Mouse (Mus musculus) forebrain, embryonic 15.5 days (tissue): ENCODE measurements at regions not wholly inside any gene's neighbourhood (a gene's known extent, or its start where the extent isn't known, plus 50 kb on each side); places are given as distances from the start of the nearest gene placed in this dataset.

ENCODE experiments used
- ATAC-seq: fragments of 200-750 bp; cut with Nextera tagmentation; replicated peaks from 2 replicates; pipeline ENCODE4 v1.8.0; 2017; ENCODE audit warnings: mild to moderate bottlenecking, moderate TSS enrichment, moderate library complexity
- H3K27ac ChIP-seq: fragments of 300-500 bp; sonication (generic); replicated peaks from 2 replicates; pipeline ENCODE4 v1.5.1; 2015; ENCODE audit warnings: mild to moderate bottlenecking, inconsistent platforms
- H3K27me3 ChIP-seq: fragments of 300-500 bp; sonication (generic); 2 replicates; pipeline ENCODE4 v1.6.1; 2015; ENCODE audit warnings: inconsistent platforms
- H3K36me3 ChIP-seq: fragments of 300-500 bp; sonication (generic); 2 replicates; pipeline ENCODE4 v1.6.1; 2015; ENCODE audit warnings: mild to moderate bottlenecking, inconsistent platforms
- H3K4me1 ChIP-seq: fragments of 300-500 bp; sonication (generic); 2 replicates; pipeline ENCODE4 v1.6.1; 2015; ENCODE audit warnings: inconsistent platforms
- H3K4me2 ChIP-seq: fragments of 300-500 bp; sonication (generic); replicated peaks from 2 replicates; pipeline ENCODE4 v1.6.1; 2015; ENCODE audit warnings: mild to moderate bottlenecking, inconsistent platforms
- H3K4me3 ChIP-seq: fragments of 300-500 bp; sonication (generic); 2 replicates; pipeline ENCODE4 v1.5.1; 2015; ENCODE audit warnings: mild to moderate bottlenecking, inconsistent platforms
- H3K9ac ChIP-seq: fragments of 300-500 bp; sonication (generic); replicated peaks from 2 replicates; pipeline ENCODE4 v1.6.1; 2015; ENCODE audit warnings: mild to moderate bottlenecking, inconsistent platforms
- H3K9me3 ChIP-seq: fragments of 300-500 bp; sonication (generic); 2 replicates; pipeline ENCODE4 v1.6.1; 2016; ENCODE audit warnings: inconsistent platforms
- WGBS: fragments of 180-500 bp; shearing (Covaris S2); methylation state at CpG from one replicate; pipeline ENCODE4 v1.1.7; 2015; ENCODE audit warnings: mixed read lengths; 5-methylcytosine and 5-hydroxymethylcytosine counted together

DNA sequence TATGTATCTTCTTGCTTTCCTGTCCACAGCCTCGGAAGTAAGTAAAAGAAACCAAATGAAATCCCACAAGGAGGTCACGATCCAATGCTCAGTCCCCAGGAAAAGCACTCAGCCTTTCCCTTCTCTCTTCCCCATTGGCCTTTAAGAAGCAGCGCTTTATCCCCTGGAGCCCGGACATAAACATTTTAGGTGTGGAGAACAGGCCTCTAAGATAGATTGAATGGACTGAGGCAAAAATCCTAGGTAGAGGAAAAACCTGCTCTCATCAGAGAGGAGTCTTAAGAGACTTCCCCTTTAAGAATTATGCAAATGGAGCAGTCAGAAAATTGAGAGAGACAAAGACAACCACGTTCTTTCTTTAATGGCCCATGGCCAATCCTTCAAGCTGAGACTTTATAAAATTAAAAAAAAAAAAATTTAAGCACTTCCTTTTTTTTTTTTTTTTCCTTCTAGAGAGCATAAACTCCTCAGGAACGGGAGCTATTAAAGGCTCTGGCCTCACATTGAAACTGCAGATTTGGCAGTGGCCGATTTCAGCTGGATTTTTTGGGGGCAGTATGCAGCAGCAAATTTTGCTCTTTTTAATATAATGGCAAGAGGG is 1020.5 kb downstream of the 9330182O14Rik start:
- WGBS = 16% methylated on average over 7 of the region's 7 CpGs
- peak overlapping the region; percentile 11; the same call in 1 of the 2 replicates for H3K27ac ChIP-seq
- peak overlapping the region; percentile 57 for H3K4me2 ChIP-seq
- ATAC-seq = peak; percentile 39
- no peaks in the 10 kb centered on the region for H3K27me3 ChIP-seq
- H3K4me1 ChIP-seq = peaks cover 14% of the 10 kb centered on the region
- no peaks in the 10 kb centered on the region for H3K36me3 ChIP-seq
- peak overlapping the region; percentile 33 for H3K4me3 ChIP-seq
- peak overlapping the region; percentile 43 for H3K9ac ChIP-seq
- no peaks in the 10 kb centered on the region for H3K9me3 ChIP-seq

- H3K36me3 ChIP-seq = no peaks in the 10 kb centered on the region
- H3K4me3 ChIP-seq = peak overlapping the region; percentile 33
- H3K4me1 ChIP-seq = peaks cover 14% of the 10 kb centered on the region
- H3K4me2 ChIP-seq = peak overlapping the region; percentile 57
- H3K9ac ChIP-seq = peak overlapping the region; percentile 43
- no peaks in the 10 kb centered on the region for H3K9me3 ChIP-seq
- peak; percentile 77 for ATAC-seq
- peak overlapping the region; percentile 11; the same call in 1 of the 2 replicates for H3K27ac ChIP-seq
- WGBS = 3% methylated on average over 16 of the region's 16 CpGs
- no peaks in the 10 kb centered on the region for H3K27me3 ChIP-seq
Measured at GRCm38 (mm10) chr15:41155169-41155638, 1021.0 kb downstream of the 9330182O14Rik start.

GRCm38 (mm10) chr15:41157802-41158201 is 1023.6 kb downstream of the 9330182O14Rik start:
- no peaks in the 10 kb centered on the region for H3K36me3 ChIP-seq
- H3K27me3 ChIP-seq = no peaks in the 10 kb centered on the region
- H3K4me3 ChIP-seq = no peak overlapping the region
- H3K4me2 ChIP-seq = no peak overlapping the region
- H3K9ac ChIP-seq = no peak overlapping the region
- no peak for ATAC-seq
- H3K4me1 ChIP-seq = peaks cover 14% of the 10 kb centered on the region
- no peak overlapping the region for H3K27ac ChIP-seq
- H3K9me3 ChIP-seq = no peaks in the 10 kb centered on the region

DNA sequence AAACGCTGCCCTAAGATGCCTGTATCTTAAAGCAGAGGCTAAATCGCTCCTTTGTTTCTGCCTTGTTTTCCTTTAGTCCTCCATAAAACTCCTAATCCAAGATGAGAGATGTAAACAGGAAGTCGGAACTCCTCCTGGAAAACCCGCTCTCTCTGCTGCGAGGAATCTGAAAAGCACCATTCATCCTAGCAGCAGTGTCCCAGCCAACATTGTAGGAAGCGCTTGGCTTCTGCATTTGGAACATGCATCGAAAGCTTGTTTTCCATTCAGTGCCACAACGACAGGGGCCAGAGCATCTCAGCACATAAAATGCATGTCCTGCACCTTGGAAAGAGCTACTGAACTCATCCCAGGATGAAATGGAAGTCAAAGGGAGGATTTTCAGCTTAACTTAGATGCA is 1028.1 kb downstream of the 9330182O14Rik start:
- WGBS = 26% methylated on average over 8 of the region's 8 CpGs
- H3K4me2 ChIP-seq = no peak overlapping the region
- no peaks in the 10 kb centered on the region for H3K9me3 ChIP-seq
- no peak overlapping the region for H3K9ac ChIP-seq
- no peak overlapping the region for H3K27ac ChIP-seq
- no peaks in the 10 kb centered on the region for H3K36me3 ChIP-seq
- H3K27me3 ChIP-seq = no peaks in the 10 kb centered on the region
- H3K4me3 ChIP-seq = no peak overlapping the region
- ATAC-seq = no peak
- peaks cover 6% of the 10 kb centered on the region; the same call in 1 of the 2 replicates for H3K4me1 ChIP-seq

DNA sequence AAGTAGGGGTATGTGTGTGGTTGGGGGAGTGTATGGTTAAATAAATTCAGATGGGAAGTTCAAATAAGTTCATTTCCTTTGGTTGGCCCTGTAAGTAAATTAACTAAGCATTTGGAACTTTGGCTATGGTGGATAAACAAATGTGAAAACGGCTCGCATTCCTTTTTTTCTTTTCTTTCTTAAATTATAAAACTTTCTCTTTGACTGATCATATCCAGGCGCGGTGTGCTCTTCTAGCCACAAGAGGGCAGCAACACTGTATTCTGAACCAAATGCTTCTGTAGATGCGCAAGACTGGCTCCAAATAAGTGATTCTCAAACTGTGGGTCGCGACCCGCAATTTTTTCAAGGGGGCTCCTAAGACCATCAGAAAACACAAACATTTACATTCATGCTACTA is 1028.6 kb downstream of the 9330182O14Rik start:
- no peaks in the 10 kb centered on the region for H3K9me3 ChIP-seq
- ATAC-seq = peak; percentile 63; the same call in 1 of the 2 replicates
- peaks cover 6% of the 10 kb centered on the region; the same call in 1 of the 2 replicates for H3K4me1 ChIP-seq
- no peaks in the 10 kb centered on the region for H3K36me3 ChIP-seq
- H3K27ac ChIP-seq = no peak overlapping the region
- 4% methylated on average over 8 of the region's 8 CpGs for WGBS
- no peak overlapping the region for H3K4me3 ChIP-seq
- no peak overlapping the region for H3K4me2 ChIP-seq
- H3K27me3 ChIP-seq = no peaks in the 10 kb centered on the region
- no peak overlapping the region for H3K9ac ChIP-seq

GRCm38 (mm10) chr15:41163643-41164358 is 1029.6 kb downstream of the 9330182O14Rik start:
- Histone ChIP-seq H3K9ac (no peak overlapping the region), H3K4me1 (peaks cover 6% of the 10 kb centered on the region; the same call in 1 of the 2 replicates), H3K4me2 (peak overlapping the region; percentile 39), H3K4me3 (peak overlapping the region; percentile 27), H3K9me3 (no peaks in the 10 kb centered on the region), H3K27ac (no peak overlapping the region), H3K27me3 (no peaks in the 10 kb centered on the region), H3K36me3 (no peaks in the 10 kb centered on the region)
- peak; percentile 79 for ATAC-seq
- 15% methylated on average over 8 of the region's 8 CpGs for WGBS

DNA sequence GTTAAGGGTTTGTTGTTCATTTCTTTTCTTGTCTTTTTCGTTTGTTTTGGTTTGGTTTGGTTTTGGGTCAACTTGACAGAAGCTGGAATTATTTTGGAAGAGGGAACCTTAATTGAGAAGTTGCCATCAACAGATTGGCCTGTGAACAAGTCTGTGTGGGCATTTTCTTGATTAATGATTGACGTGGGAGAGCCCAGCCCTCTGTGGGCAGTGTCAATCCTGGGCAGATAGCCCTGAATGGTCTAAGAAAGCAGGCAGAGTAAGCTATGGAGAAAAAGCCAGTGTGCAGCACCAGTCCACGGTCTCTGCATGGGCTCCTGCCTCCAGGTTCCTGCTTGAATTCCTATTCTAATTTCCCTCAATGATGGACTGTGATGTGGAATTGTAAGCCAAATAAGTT is 1031.4 kb downstream of the 9330182O14Rik start:
- Histone ChIP-seq H3K9ac (no peak overlapping the region), H3K4me2 (no peak overlapping the region), H3K4me3 (no peak overlapping the region), H3K36me3 (no peaks in the 10 kb centered on the region), H3K4me1 (peaks cover 6% of the 10 kb centered on the region; the same call in 1 of the 2 replicates), H3K27me3 (no peaks in the 10 kb centered on the region), H3K27ac (no peak overlapping the region), H3K9me3 (no peaks in the 10 kb centered on the region)
- no peak for ATAC-seq
- WGBS = 72% methylated on average over 3 of the region's 3 CpGs

GRCm38 (mm10) chr15:41190792-41191191 is 1056.6 kb downstream of the 9330182O14Rik start:
- ATAC-seq = no peak
- H3K9ac ChIP-seq = no peak overlapping the region
- no peaks in the 10 kb centered on the region for H3K36me3 ChIP-seq
- no peaks in the 10 kb centered on the region for H3K9me3 ChIP-seq
- WGBS = 86% methylated on average over 5 of the region's 5 CpGs
- H3K4me2 ChIP-seq = no peak overlapping the region
- H3K4me3 ChIP-seq = no peak overlapping the region
- H3K27ac ChIP-seq = no peak overlapping the region
- H3K27me3 ChIP-seq = no peaks in the 10 kb centered on the region
- no peaks in the 10 kb centered on the region for H3K4me1 ChIP-seq

GRCm38 (mm10) chr15:41193240-41193639 is 1059.1 kb downstream of the 9330182O14Rik start:
- no peak overlapping the region for H3K4me3 ChIP-seq
- H3K9me3 ChIP-seq = no peaks in the 10 kb centered on the region
- no peak overlapping the region for H3K9ac ChIP-seq
- H3K27me3 ChIP-seq = no peaks in the 10 kb centered on the region
- no peak; the same call in 1 of the 2 replicates for ATAC-seq
- no peaks in the 10 kb centered on the region for H3K36me3 ChIP-seq
- no peak overlapping the region for H3K27ac ChIP-seq
- WGBS = 34% methylated on average over 3 of the region's 3 CpGs
- H3K4me1 ChIP-seq = no peaks in the 10 kb centered on the region
- H3K4me2 ChIP-seq = no peak overlapping the region

DNA sequence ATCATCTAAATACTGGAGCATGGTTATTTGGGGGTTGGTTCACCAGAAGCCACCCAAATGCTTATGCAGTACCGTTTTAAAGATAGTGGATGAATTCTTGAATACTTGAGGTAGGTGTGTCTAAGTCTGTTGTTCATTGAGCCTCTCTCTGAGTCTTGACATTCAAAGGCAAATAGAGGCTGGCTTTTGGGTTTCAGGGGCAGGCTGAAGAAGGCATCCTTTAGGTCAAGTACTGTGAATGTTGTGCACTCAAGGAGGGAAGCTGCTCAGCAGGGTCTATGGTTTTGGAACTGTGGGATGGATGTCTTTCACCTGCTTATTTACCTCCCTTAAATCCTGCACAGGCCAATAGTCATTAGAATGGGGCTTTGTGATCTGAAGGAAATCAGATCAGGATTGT is 1089.6 kb downstream of the 9330182O14Rik start:
- no peaks in the 10 kb centered on the region for H3K4me1 ChIP-seq
- H3K9me3 ChIP-seq = no peaks in the 10 kb centered on the region
- H3K4me3 ChIP-seq = no peak overlapping the region
- WGBS = 83% methylated on average over 1 of the region's 1 CpGs
- no peak for ATAC-seq
- H3K4me2 ChIP-seq = no peak overlapping the region
- no peaks in the 10 kb centered on the region for H3K36me3 ChIP-seq
- H3K27me3 ChIP-seq = no peaks in the 10 kb centered on the region
- H3K9ac ChIP-seq = no peak overlapping the region
- no peak overlapping the region for H3K27ac ChIP-seq

DNA sequence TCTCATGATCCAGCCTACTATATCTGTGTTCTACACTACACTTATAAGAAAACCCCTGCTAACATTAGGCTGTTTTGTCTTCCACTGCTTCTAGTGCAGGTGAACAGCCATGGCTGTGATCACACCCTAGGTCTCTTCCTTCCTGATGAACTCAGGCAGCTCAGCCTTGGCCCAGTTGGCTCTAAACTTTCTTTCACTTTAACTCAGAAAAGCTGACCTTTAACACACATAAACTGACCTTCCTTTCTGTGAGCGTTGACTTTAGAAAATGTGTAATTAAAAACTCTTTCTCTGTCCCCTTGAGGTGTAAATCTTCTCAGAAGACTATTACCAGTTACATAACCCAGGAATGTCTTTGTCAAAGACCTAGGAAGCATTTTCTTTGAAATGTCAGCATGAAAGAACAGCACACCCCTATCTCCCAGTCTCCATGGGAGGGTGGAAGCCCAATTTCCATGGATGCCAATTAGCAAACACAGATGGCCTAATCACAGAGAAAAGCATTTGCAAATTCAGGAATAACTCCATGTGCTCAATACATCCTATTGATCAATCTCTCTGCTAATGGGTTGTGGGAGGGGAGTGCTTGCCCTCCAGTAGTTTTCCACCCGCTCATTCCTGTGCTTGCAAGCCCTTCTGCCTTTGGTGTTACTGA is 1098.4 kb downstream of the 9330182O14Rik start:
- Histone ChIP-seq H3K9me3 (no peaks in the 10 kb centered on the region), H3K4me3 (no peak overlapping the region), H3K36me3 (no peaks in the 10 kb centered on the region), H3K4me1 (no peaks in the 10 kb centered on the region), H3K9ac (no peak overlapping the region), H3K4me2 (no peak overlapping the region), H3K27ac (no peak overlapping the region), H3K27me3 (no peaks in the 10 kb centered on the region)
- no peak for ATAC-seq
- 27% methylated on average over 2 of the region's 2 CpGs for WGBS
